Mouse (Mus musculus): ENCODE measurements at regions not wholly inside any gene's neighbourhood (a gene's known extent, or its start where the extent isn't known, plus 50 kb on each side); places are given as distances from the start of the nearest gene placed in this dataset.

- H3K36me3 ChIP-seq = no peaks in the 10 kb centered on the region
- H3K27me3 ChIP-seq (replicated peaks) = no peaks in the 10 kb centered on the region
- no peaks in the 10 kb centered on the region for H3K4me1 ChIP-seq
- 53% methylated on average over 6 of the region's 6 CpGs for WGBS (ENCODE audit: insufficient replicate concordance)
- no peak overlapping the region for H3K9ac ChIP-seq
- H3K27ac ChIP-seq = no peak overlapping the region
- no peak for ATAC-seq
- H3K4me3 ChIP-seq = no peak overlapping the region
- H3K9me3 ChIP-seq (replicated peaks) = peaks cover 45% of the 10 kb centered on the region
- no peak overlapping the region for H3K4me2 ChIP-seq
Measured at GRCm38 (mm10) chr5:125843259-125843658, 311.7 kb downstream of the Tmem132b start.

GRCm38 (mm10) chr5:125849722-125850121 is 318.1 kb downstream of the Tmem132b start:
- WGBS (ENCODE audit: insufficient replicate concordance) = 72% methylated on average over 7 of the region's 7 CpGs
- H3K4me1 ChIP-seq = no peaks in the 10 kb centered on the region
- H3K9ac ChIP-seq = no peak overlapping the region
- no peaks in the 10 kb centered on the region for H3K27me3 ChIP-seq (replicated peaks)
- no peak for ATAC-seq
- H3K4me3 ChIP-seq = no peak overlapping the region
- H3K9me3 ChIP-seq (replicated peaks) = peaks cover 59% of the 10 kb centered on the region
- H3K36me3 ChIP-seq = no peaks in the 10 kb centered on the region
- no peak overlapping the region for H3K4me2 ChIP-seq
- H3K27ac ChIP-seq = no peak overlapping the region

GRCm38 (mm10) chr5:125876296-125876695 is 344.7 kb downstream of the Tmem132b start:
- Histone ChIP-seq H3K9ac (no peak overlapping the region), H3K9me3 (replicated peaks) (peaks cover 47% of the 10 kb centered on the region), H3K4me3 (no peak overlapping the region), H3K27me3 (replicated peaks) (no peaks in the 10 kb centered on the region), H3K4me1 (no peaks in the 10 kb centered on the region), H3K4me2 (no peak overlapping the region), H3K27ac (no peak overlapping the region), H3K36me3 (no peaks in the 10 kb centered on the region)
- 78% methylated on average over 9 of the region's 9 CpGs for WGBS (ENCODE audit: insufficient replicate concordance)
- ATAC-seq = no peak

DNA sequence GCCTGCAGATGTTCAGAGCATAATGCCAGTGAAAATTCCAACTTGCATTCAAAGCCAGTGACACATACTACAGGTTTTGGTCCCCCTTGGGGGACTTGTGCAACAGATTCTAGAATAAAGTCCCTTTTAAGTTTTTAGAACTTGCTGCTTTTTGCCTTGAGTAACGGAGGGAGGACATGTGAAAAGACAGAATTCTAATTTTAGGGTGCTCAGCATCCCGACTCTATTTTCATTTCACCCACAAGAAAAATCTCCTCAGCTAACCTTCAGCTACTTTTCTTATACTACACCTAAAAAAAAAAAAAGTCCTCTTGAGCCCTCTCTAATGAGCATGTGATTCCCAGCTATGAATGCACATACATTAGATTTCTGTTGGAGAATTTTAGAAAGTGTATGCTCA is 357.3 kb downstream of the Tmem132b start:
- Histone ChIP-seq H3K4me2 (no peak overlapping the region), H3K4me3 (no peak overlapping the region), H3K27ac (no peak overlapping the region), H3K27me3 (replicated peaks) (no peaks in the 10 kb centered on the region), H3K9ac (no peak overlapping the region), H3K9me3 (replicated peaks) (0 out of 2 replicates have a peak, but pooled peaks cover 16% of the 10 kb centered on the region), H3K4me1 (no peaks in the 10 kb centered on the region), H3K36me3 (no peaks in the 10 kb centered on the region)
- WGBS (ENCODE audit: insufficient replicate concordance) = 41% methylated on average over 2 of the region's 2 CpGs
- no peak for ATAC-seq

DNA sequence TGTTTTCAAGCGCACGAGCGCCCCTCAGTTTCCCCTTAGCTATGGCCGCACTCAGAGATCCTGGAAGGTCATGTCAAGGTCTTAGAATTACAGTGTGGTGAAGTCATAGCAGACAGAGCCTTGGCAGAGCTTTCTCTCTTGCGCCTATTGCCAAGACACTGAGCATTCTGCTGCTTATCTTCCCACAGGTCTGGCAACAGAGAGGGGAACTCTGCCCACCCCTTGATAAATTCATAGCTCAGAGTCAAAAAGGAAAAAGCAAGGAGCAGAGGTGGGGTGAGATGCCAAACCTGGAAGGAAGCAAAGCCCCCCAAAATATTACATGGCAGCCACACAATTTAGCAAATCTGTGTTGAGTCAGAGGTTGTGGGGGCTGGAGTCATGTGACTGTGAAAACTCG is 362.3 kb downstream of the Tmem132b start:
- 64% methylated on average over 6 of the region's 6 CpGs for WGBS (ENCODE audit: insufficient replicate concordance)
- no peaks in the 10 kb centered on the region for H3K4me1 ChIP-seq
- no peak overlapping the region for H3K4me3 ChIP-seq
- peaks cover 18% of the 10 kb centered on the region for H3K9me3 ChIP-seq (replicated peaks)
- no peaks in the 10 kb centered on the region for H3K36me3 ChIP-seq
- ATAC-seq = no peak
- no peak overlapping the region for H3K9ac ChIP-seq
- no peaks in the 10 kb centered on the region for H3K27me3 ChIP-seq (replicated peaks)
- H3K27ac ChIP-seq = no peak overlapping the region
- no peak overlapping the region for H3K4me2 ChIP-seq

GRCm38 (mm10) chr5:125902038-125902437 is 370.5 kb downstream of the Tmem132b start:
- H3K4me3 ChIP-seq = no peak overlapping the region
- WGBS (ENCODE audit: insufficient replicate concordance) = 69% methylated on average over 4 of the region's 4 CpGs
- H3K36me3 ChIP-seq = no peaks in the 10 kb centered on the region
- no peak for ATAC-seq
- no peak overlapping the region for H3K9ac ChIP-seq
- H3K27ac ChIP-seq = no peak overlapping the region
- H3K4me1 ChIP-seq = no peaks in the 10 kb centered on the region
- no peak overlapping the region for H3K4me2 ChIP-seq
- peaks cover 22% of the 10 kb centered on the region; the same call in 1 of the 2 replicates for H3K9me3 ChIP-seq (replicated peaks)
- no peaks in the 10 kb centered on the region for H3K27me3 ChIP-seq (replicated peaks)

DNA sequence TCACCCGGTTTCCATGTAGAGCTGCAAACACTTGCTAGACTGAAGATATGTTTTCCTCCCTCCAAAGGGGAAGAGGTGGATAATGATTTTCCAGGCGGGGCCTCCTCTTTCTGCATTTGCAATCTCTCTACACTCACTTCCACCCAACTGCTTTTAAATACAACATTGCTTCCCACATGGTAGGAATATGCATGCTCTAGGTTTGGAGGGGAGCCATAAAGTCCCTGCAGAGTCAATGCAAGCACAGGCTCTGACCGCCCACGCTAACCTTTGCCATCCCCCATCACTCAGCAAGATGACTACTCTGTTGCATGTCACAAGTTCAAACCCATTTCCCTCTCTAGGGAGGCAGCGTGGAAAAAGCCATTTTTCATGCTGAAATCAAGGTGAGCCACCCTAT is 372.9 kb downstream of the Tmem132b start:
- Histone ChIP-seq H3K27me3 (replicated peaks) (no peaks in the 10 kb centered on the region), H3K4me3 (no peak overlapping the region), H3K9me3 (replicated peaks) (0 out of 2 replicates have a peak, but pooled peaks cover 23% of the 10 kb centered on the region), H3K36me3 (no peaks in the 10 kb centered on the region), H3K4me1 (no peaks in the 10 kb centered on the region), H3K9ac (no peak overlapping the region), H3K27ac (no peak overlapping the region), H3K4me2 (no peak overlapping the region)
- ATAC-seq = no peak
- 58% methylated on average over 5 of the region's 5 CpGs for WGBS (ENCODE audit: insufficient replicate concordance)

- Histone ChIP-seq H3K4me1 (no peaks in the 10 kb centered on the region), H3K9ac (no peak overlapping the region), H3K27me3 (replicated peaks) (no peaks in the 10 kb centered on the region), H3K9me3 (replicated peaks) (peaks cover 27% of the 10 kb centered on the region; the same call in 1 of the 2 replicates), H3K27ac (no peak overlapping the region), H3K4me2 (no peak overlapping the region), H3K36me3 (no peaks in the 10 kb centered on the region), H3K4me3 (no peak overlapping the region)
- WGBS (ENCODE audit: insufficient replicate concordance) = 69% methylated on average over 4 of the region's 4 CpGs
- ATAC-seq = no peak
Measured at GRCm38 (mm10) chr5:125907332-125907731, 375.8 kb downstream of the Tmem132b start.

DNA sequence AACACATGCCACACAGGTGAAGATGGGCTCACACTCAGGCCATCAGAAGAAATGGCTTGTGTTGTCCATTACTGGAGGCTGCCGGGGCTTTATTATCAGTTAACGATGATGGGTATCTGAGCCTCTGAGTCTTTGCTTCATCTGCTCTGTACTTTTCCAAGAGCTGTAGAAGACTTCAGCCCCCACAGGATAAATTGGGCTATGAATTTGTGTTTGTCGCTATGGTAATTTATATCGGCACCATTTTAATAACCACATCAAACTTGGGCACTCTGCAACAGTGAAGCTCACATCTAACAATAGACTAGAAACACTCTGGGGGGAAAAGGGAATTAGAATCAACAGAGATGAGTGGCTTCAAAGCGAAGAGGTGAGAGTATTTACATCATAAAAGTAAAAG is 376.3 kb downstream of the Tmem132b start:
- WGBS (ENCODE audit: insufficient replicate concordance) = 74% methylated on average over 5 of the region's 5 CpGs

GRCm38 (mm10) chr5:125915857-125916256 is 384.3 kb downstream of the Tmem132b start:
- Histone ChIP-seq H3K4me2 (no peak overlapping the region), H3K36me3 (no peaks in the 10 kb centered on the region), H3K27me3 (replicated peaks) (no peaks in the 10 kb centered on the region), H3K27ac (no peak overlapping the region), H3K4me3 (no peak overlapping the region), H3K9me3 (replicated peaks) (peaks cover 49% of the 10 kb centered on the region), H3K4me1 (no peaks in the 10 kb centered on the region), H3K9ac (no peak overlapping the region)
- ATAC-seq = no peak
- WGBS (ENCODE audit: insufficient replicate concordance) = 61% methylated on average over 4 of the region's 4 CpGs

More for the DNA sequence above, 376.3 kb downstream of the Tmem132b start:
- no peak overlapping the region for H3K27ac ChIP-seq
- no peaks in the 10 kb centered on the region for H3K4me1 ChIP-seq
- H3K9ac ChIP-seq = no peak overlapping the region
- H3K4me2 ChIP-seq = no peak overlapping the region
- ATAC-seq = no peak
- no peaks in the 10 kb centered on the region for H3K27me3 ChIP-seq (replicated peaks)
- no peaks in the 10 kb centered on the region for H3K36me3 ChIP-seq
- peaks cover 30% of the 10 kb centered on the region; the same call in 1 of the 2 replicates for H3K9me3 ChIP-seq (replicated peaks)
- no peak overlapping the region for H3K4me3 ChIP-seq

DNA sequence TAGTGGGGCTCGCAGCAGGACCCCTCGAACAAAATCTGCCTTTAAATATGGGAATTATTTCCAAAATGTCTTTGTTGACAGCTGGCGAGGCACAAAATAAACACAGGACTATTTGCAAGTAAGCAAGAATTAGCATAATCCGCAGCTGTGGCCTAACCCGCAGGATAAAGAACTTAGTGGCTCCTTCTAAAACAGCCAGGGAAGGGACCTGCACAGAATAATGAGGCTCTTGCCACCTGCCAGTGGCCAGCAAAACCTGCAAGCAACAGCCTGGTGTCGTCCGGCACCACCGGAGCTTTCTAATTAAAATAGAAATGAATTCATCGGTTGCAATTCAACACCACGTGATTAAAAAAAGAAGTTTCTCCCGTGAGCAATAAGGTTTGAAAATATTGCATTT is 389.4 kb downstream of the Tmem132b start:
- WGBS (ENCODE audit: insufficient replicate concordance) = 35% methylated on average over 11 of the region's 11 CpGs
- H3K36me3 ChIP-seq = no peaks in the 10 kb centered on the region
- H3K9ac ChIP-seq = no peak overlapping the region
- H3K4me3 ChIP-seq = no peak overlapping the region
- no peak for ATAC-seq
- H3K27ac ChIP-seq = no peak overlapping the region
- H3K4me1 ChIP-seq = no peaks in the 10 kb centered on the region
- no peak overlapping the region for H3K4me2 ChIP-seq
- no peaks in the 10 kb centered on the region for H3K27me3 ChIP-seq (replicated peaks)
- peaks cover 34% of the 10 kb centered on the region for H3K9me3 ChIP-seq (replicated peaks)

GRCm38 (mm10) chr5:125925856-125926497 is 394.4 kb downstream of the Tmem132b start:
- Histone ChIP-seq H3K9me3 (replicated peaks) (peaks cover 15% of the 10 kb centered on the region), H3K27ac (no peak overlapping the region), H3K4me3 (no peak overlapping the region), H3K27me3 (replicated peaks) (no peaks in the 10 kb centered on the region), H3K9ac (no peak overlapping the region), H3K4me2 (no peak overlapping the region), H3K36me3 (no peaks in the 10 kb centered on the region), H3K4me1 (no peaks in the 10 kb centered on the region)
- ATAC-seq = no peak
- WGBS (ENCODE audit: insufficient replicate concordance) = 60% methylated on average over 7 of the region's 7 CpGs

DNA sequence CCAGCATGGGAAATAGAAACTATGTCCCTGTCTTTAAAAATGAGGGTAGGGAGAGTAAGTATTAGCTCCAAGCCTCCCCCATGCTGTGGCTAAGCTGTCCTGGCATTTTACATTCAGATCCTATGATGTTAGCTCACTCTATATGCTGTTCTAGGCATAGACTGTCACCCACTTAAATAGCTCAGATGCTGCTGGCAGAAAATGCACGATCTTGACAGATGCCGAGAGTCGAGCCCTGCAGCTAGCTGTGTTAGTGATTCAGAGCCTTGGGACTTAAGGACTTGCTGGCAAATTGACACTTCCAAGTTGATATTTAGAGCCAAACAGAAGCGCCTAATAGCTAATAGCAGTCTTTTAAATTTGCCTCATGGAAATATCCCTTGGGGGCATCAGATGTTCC is 399.9 kb downstream of the Tmem132b start:
- Histone ChIP-seq H3K27me3 (replicated peaks) (no peaks in the 10 kb centered on the region), H3K4me1 (no peaks in the 10 kb centered on the region), H3K4me3 (no peak overlapping the region), H3K4me2 (no peak overlapping the region), H3K9me3 (replicated peaks) (peaks cover 28% of the 10 kb centered on the region), H3K27ac (no peak overlapping the region), H3K9ac (no peak overlapping the region), H3K36me3 (no peaks in the 10 kb centered on the region)
- WGBS (ENCODE audit: insufficient replicate concordance) = 66% methylated on average over 4 of the region's 4 CpGs
- ATAC-seq = no peak

Data from liver, embryonic 12.5 days (tissue).